Mouse (Mus musculus): ENCODE results near the gene Tas1r3. TPM values are rescaled to one million over a fixed set of nuclear protein-coding genes. Genes with fewer than 3 reads are reported as not detected.

The Tas1r3 gene
- total RNA-seq, 2 experiments from 2014 or later, result 0.31 to 0.32 TPM

- DNase-seq (ENCODE audit: extremely low spot score in 1 of 2, low spot score in 1 of 2), result peak; percentile 96 to 98
These were observed 16.1 kb downstream of the Tas1r3 start, which contains the start of gene Dvl1 for GRCm38 (mm10) chr4:155846871-155847578. Gene Dvl1, plus strand, starts transcription at chr4:155847402.

- DNase-seq (ENCODE audit: extremely low spot score in 1 of 2, low spot score in 1 of 2), result no peak
These were observed 19.9 kb downstream of the Tas1r3 start for GRCm38 (mm10) chr4:155843231-155843630.

GRCm38 (mm10) chr4:155841651-155842270 is 21.4 kb downstream of the Tas1r3 start:
- DNase-seq (ENCODE audit: extremely low spot score in 1 of 2, low spot score in 1 of 2), result no peak

- no peak for DNase-seq (ENCODE audit: extremely low spot score in 1 of 2, low spot score in 1 of 2)
These were observed 22.1 kb downstream of the Tas1r3 start for GRCm38 (mm10) chr4:155841003-155841454.

GRCm38 (mm10) chr4:155840076-155841002 is 22.8 kb downstream of the Tas1r3 start:
- no peak for DNase-seq (ENCODE audit: extremely low spot score in 1 of 2, low spot score in 1 of 2)

- no peak for DNase-seq (ENCODE audit: extremely low spot score in 1 of 2, low spot score in 1 of 2)
These were observed 23.7 kb downstream of the Tas1r3 start, which contains the start of gene Mxra8 for GRCm38 (mm10) chr4:155839483-155839910. Gene Mxra8, plus strand, starts transcription at chr4:155839680.

- DNase-seq (ENCODE audit: extremely low spot score in 1 of 2, low spot score in 1 of 2), result no peak
These were observed 24.7 kb downstream of the Tas1r3 start for GRCm38 (mm10) chr4:155838187-155839153.

GRCm38 (mm10) chr4:155837404-155838010 is 25.7 kb downstream of the Tas1r3 start:
- no peak for DNase-seq (ENCODE audit: extremely low spot score in 1 of 2, low spot score in 1 of 2)

GRCm38 (mm10) chr4:155833836-155834235 is 29.3 kb downstream of the Tas1r3 start:
- peak in 1 of 2 experiments; percentile 68 for DNase-seq (ENCODE audit: extremely low spot score in 1 of 2, low spot score in 1 of 2)

GRCm38 (mm10) chr4:155833234-155833633 is 29.9 kb downstream of the Tas1r3 start:
- no peak for DNase-seq (ENCODE audit: extremely low spot score in 1 of 2, low spot score in 1 of 2)

- no peak for DNase-seq (ENCODE audit: extremely low spot score in 1 of 2, low spot score in 1 of 2)
These were observed 30.8 kb downstream of the Tas1r3 start for GRCm38 (mm10) chr4:155832321-155832720.

GRCm38 (mm10) chr4:155831831-155832230 is 31.3 kb downstream of the Tas1r3 start:
- no peak for DNase-seq (ENCODE audit: extremely low spot score in 1 of 2, low spot score in 1 of 2)

- peak; percentile 88 to 93 for DNase-seq (ENCODE audit: extremely low spot score in 1 of 2, low spot score in 1 of 2)
These were observed 31.9 kb downstream of the Tas1r3 start, which contains the start of gene Aurkaip1 for GRCm38 (mm10) chr4:155831205-155831766. Gene Aurkaip1, plus strand, starts transcription at chr4:155831272.

GRCm38 (mm10) chr4:155830596-155830995 is 32.6 kb downstream of the Tas1r3 start:
- no peak for DNase-seq (ENCODE audit: extremely low spot score in 1 of 2, low spot score in 1 of 2)

- DNase-seq (ENCODE audit: extremely low spot score in 1 of 2, low spot score in 1 of 2), result no peak
These were observed 33.3 kb downstream of the Tas1r3 start for GRCm38 (mm10) chr4:155829866-155830265.

- DNase-seq (ENCODE audit: extremely low spot score in 1 of 2, low spot score in 1 of 2), result no peak
These were observed 39.7 kb downstream of the Tas1r3 start for GRCm38 (mm10) chr4:155823443-155823842.

- no peak for DNase-seq (ENCODE audit: extremely low spot score in 1 of 2, low spot score in 1 of 2)
These were observed 42.1 kb downstream of the Tas1r3 start for GRCm38 (mm10) chr4:155821025-155821424.

- DNase-seq (ENCODE audit: extremely low spot score in 1 of 2, low spot score in 1 of 2), result no peak
These were observed 45.6 kb downstream of the Tas1r3 start for GRCm38 (mm10) chr4:155817533-155817932.
